Mouse (Mus musculus) heart, embryonic 11.5 days (tissue): ENCODE data around the gene Ltbp2. TPM values are rescaled to one million over a fixed set of nuclear protein-coding genes. Genes with fewer than 3 reads are reported as not detected.

ENCODE experiments used
- ATAC-seq: fragments of 200-750 bp; cut with Nextera tagmentation; replicated peaks from 2 replicates; pipeline ENCODE4 v1.8.0; 2017; ENCODE audit warnings: moderate library complexity; ENCODE audit not compliant: insufficient number of reproducible peaks, low FRiP score, low TSS enrichment
- H3K27ac ChIP-seq: fragments of 300-500 bp; sonication (generic); 2 replicates; pipeline ENCODE4 v1.5.1; 2014; ENCODE audit warnings: mild to moderate bottlenecking, low read depth, low read length
- H3K27me3 ChIP-seq: fragments of 300-500 bp; sonication (generic); 2 replicates; pipeline ENCODE4 v1.6.1; 2014; ENCODE audit warnings: mild to moderate bottlenecking, low read length, mixed read lengths; ENCODE audit not compliant: control insufficient read depth, insufficient read depth
- H3K36me3 ChIP-seq: fragments of 300-500 bp; sonication (generic); 2 replicates; pipeline ENCODE4 v1.6.1; 2014; ENCODE audit warnings: mild to moderate bottlenecking, low read length, moderate library complexity, mixed read lengths; ENCODE audit not compliant: control insufficient read depth, insufficient read depth
- H3K4me1 ChIP-seq: fragments of 300-500 bp; sonication (generic); 2 replicates; pipeline ENCODE4 v1.6.1; 2014; ENCODE audit warnings: low read length; ENCODE audit not compliant: control insufficient read depth, insufficient read depth
- H3K4me2 ChIP-seq: fragments of 300-500 bp; sonication (generic); 2 replicates; pipeline ENCODE4 v1.6.1; 2014; ENCODE audit warnings: mild to moderate bottlenecking, moderate library complexity
- H3K4me3 ChIP-seq: fragments of 300-500 bp; sonication (generic); 2 replicates; pipeline ENCODE4 v1.5.1; 2014; ENCODE audit warnings: low read depth, low read length
- H3K9ac ChIP-seq: fragments of 300-500 bp; sonication (generic); 2 replicates; pipeline ENCODE4 v1.6.1; 2014; ENCODE audit warnings: mild to moderate bottlenecking, low read depth, low read length, moderate library complexity
- H3K9me3 ChIP-seq: fragments of 300-500 bp; sonication (generic); replicated peaks from 2 replicates; pipeline ENCODE4 v1.6.1; 2016; ENCODE audit warnings: low read length; ENCODE audit not compliant: control insufficient read depth
- WGBS: fragments of 180-500 bp; shearing (Covaris S2); extraction: QIAGEN DNeasy Blood & Tissue Kit; methylation state at CpG from one replicate; pipeline ENCODE4 v1.1.7; 2014; ENCODE audit not compliant: insufficient replicate concordance; 5-methylcytosine and 5-hydroxymethylcytosine counted together
- polyA plus RNA-seq: library from polyadenylated mRNA; unstranded; fragments of >200 nt; fragmentation: Nextera tagmentation; extraction: Ambion mirVana; gene quantifications from 2 replicates; pipeline ENCODE4 v1.2.1, GENCODE M21; 2014

The Ltbp2 gene
- polyA plus RNA-seq, 1 experiment from 2014 or later = 0.37 TPM

DNA sequence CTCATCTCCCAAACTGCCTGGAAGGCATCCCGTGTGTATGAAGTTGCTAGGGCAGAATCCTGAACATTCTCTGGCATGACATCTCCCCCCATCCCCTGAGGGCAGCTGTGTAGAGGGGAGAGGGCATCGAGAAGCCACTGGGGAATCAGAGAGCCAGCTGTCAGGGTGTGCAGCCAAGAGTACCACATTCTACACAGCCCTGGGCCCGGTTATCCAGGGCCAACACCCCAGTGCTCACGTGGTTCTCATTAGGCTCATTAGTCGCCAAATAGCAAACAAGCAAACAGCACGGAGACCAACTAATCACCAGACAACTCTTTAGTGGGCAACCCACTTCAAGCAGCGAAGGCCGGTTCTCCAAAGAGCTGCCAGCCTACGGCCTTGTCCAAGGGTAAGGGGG lies 10.9 kb downstream of the Ltbp2 start:
- H3K27me3 ChIP-seq = peaks cover 6% of the 10 kb centered on the region; the same call in 1 of the 2 replicates
- H3K9ac ChIP-seq = no peak overlapping the region
- no peak overlapping the region for H3K4me3 ChIP-seq
- no peak overlapping the region for H3K27ac ChIP-seq
- ATAC-seq = no peak
- H3K4me1 ChIP-seq = no peaks in the 10 kb centered on the region
- 80% methylated on average over 9 of the region's 9 CpGs for WGBS
- H3K36me3 ChIP-seq = no peaks in the 10 kb centered on the region
- no peak overlapping the region for H3K4me2 ChIP-seq
- H3K9me3 ChIP-seq = no peaks in the 10 kb centered on the region

DNA sequence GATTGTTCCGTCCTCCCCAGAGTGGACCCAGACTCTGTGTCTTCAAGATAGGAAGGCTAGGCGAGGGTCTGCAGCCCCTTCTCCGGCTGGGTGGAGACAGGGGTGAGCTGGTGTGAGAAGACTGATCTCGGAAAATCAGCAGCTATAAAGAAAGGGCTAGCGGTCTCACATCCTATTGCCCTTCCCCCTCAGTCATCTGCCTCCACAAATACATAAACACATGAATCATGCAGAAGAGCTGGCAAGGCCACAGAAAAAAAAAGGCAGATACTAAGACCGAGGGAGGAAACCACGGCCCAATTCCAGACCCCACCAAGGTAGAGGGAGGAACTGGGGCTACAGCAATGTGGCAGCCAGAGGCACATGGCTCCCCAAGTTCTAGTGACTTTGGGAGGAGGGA lies 11.5 kb downstream of the Ltbp2 start:
- no peaks in the 10 kb centered on the region for H3K4me1 ChIP-seq
- no peak overlapping the region for H3K4me3 ChIP-seq
- no peak for ATAC-seq
- peaks cover 6% of the 10 kb centered on the region; the same call in 1 of the 2 replicates for H3K27me3 ChIP-seq
- no peak overlapping the region for H3K9ac ChIP-seq
- H3K36me3 ChIP-seq = no peaks in the 10 kb centered on the region
- 51% methylated on average over 7 of the region's 7 CpGs for WGBS
- H3K4me2 ChIP-seq = no peak overlapping the region
- H3K27ac ChIP-seq = no peak overlapping the region
- no peaks in the 10 kb centered on the region for H3K9me3 ChIP-seq

DNA sequence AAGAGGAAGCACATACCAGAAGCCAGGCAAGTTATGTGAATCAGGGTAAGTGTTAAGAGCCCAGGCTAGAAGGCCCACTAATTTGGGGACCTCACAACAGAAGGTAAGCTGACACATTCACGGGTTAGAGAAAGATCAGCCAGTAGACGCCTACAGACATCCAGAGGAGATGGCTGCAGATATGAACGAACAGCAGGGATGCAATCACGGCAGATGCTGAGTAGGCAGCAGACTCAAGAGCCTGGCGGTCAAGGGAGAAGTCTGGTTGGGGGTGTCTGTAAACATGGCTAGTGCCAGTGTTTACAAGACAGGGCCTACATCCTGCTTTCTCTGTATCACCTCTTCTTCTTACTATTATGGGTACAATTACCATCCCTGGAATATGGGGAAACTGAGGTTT lies 13.1 kb downstream of the Ltbp2 start:
- Histone ChIP-seq H3K27ac (no peak overlapping the region), H3K36me3 (no peaks in the 10 kb centered on the region), H3K9ac (no peak overlapping the region), H3K9me3 (no peaks in the 10 kb centered on the region), H3K4me3 (no peak overlapping the region), H3K27me3 (peaks cover 6% of the 10 kb centered on the region; the same call in 1 of the 2 replicates), H3K4me1 (no peaks in the 10 kb centered on the region), H3K4me2 (no peak overlapping the region)
- 82% methylated on average over 5 of the region's 5 CpGs for WGBS
- no peak for ATAC-seq

DNA sequence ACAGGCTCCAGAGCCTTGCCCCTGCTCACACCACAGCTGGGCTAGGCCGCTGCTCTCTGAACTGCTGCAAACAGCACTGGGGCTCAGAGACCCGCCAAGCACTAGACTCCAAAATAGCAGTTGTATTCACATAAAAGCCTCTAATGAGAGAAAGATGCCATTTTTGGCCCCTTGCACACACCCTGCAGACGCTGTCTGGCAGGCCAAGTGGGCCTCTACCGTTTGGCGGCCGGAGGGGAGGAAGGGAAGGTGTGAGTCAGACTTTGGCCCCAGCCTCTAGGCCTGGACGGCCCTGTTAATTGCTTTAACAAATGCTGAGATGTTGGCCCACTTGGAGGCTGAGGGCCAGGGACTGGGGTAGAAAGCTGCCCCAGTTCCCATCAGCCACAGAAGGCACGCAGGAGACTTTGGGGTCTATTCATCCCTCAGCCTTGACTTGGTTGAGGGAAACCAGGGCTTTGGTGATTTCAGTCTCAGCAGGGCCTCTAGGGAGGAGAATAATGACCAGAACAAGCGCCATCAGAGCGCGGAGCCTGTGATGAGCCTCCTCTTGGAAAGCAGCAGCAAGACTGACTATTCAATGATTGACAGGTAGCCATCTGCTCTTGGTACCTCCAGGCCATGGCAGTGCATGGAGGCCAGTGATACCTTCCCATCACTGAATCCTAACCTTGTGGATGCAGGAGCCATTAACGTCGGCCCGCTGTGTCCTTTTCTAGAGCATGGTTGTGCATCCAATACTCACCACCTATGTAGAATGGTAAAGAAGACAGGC lies 14.0 kb downstream of the Ltbp2 start:
- Histone ChIP-seq H3K36me3 (no peaks in the 10 kb centered on the region), H3K27me3 (peaks cover 3% of the 10 kb centered on the region; the same call in 1 of the 2 replicates), H3K9me3 (no peaks in the 10 kb centered on the region), H3K4me1 (no peaks in the 10 kb centered on the region), H3K4me3 (no peak overlapping the region), H3K9ac (no peak overlapping the region), H3K27ac (no peak overlapping the region), H3K4me2 (no peak overlapping the region)
- WGBS = 79% methylated on average over 14 of the region's 14 CpGs
- ATAC-seq = no peak

DNA sequence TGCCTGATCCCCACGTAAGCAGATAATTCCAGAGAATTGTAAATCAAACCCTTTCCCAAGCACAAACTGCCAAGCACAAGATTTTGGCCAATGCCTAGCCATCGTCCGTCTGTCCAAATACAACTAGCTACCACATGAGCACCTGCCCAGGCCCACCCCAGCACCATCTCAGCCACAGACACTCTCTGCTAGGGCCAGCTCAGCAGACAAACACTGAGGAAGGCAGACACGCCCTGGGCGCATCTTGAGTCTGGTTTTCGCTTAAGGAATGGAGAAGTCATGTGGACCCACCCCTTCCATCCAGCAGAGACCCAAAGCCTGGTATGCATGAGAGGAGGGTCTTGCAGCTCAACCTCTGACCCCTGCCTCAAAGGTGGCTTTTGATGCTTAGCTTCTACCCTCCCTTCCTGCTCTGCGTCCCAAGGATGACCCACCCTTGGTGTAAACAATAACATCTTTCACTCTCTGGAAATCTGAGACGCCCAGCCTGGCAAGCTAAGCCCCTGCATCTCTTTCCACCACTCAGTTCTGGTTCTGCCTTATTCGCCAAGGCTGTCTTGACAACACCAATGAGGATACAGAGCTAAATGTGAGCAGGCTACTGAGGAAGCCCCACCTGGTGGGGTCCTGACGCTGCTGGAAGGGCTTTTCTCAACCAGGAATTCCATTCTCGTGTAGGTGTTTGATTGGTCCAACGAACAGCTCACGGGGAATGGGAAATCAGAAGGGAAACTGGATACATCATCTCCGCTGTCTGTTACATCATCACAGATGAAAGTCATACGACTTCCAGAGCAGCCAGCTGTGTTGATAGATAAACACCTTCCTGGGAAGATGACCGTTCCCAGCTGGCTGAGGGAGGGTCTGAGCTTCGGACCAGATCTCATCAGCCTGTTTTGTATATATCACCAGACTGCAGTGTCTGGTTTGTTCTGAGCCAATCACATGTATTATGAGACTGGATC lies 17.9 kb downstream of the Ltbp2 start:
- no peak for ATAC-seq
- no peaks in the 10 kb centered on the region for H3K4me1 ChIP-seq
- H3K27ac ChIP-seq = no peak overlapping the region
- H3K36me3 ChIP-seq = no peaks in the 10 kb centered on the region
- no peak overlapping the region for H3K4me3 ChIP-seq
- H3K4me2 ChIP-seq = no peak overlapping the region
- WGBS = 47% methylated on average over 17 of the region's 17 CpGs
- no peaks in the 10 kb centered on the region for H3K9me3 ChIP-seq
- no peaks in the 10 kb centered on the region for H3K27me3 ChIP-seq
- H3K9ac ChIP-seq = no peak overlapping the region

- WGBS = 63% methylated on average over 4 of the region's 4 CpGs
- H3K4me3 ChIP-seq = no peak overlapping the region
- H3K9me3 ChIP-seq = no peaks in the 10 kb centered on the region
- no peaks in the 10 kb centered on the region for H3K36me3 ChIP-seq
- H3K4me2 ChIP-seq = no peak overlapping the region
- no peak overlapping the region for H3K27ac ChIP-seq
- no peaks in the 10 kb centered on the region for H3K27me3 ChIP-seq
- no peak for ATAC-seq
- no peak overlapping the region for H3K9ac ChIP-seq
- no peaks in the 10 kb centered on the region for H3K4me1 ChIP-seq
Observed at GRCm38 (mm10) chr12:84857706-84858105, 18.6 kb downstream of the Ltbp2 start.

GRCm38 (mm10) chr12:84856532-84856931 lies 19.8 kb downstream of the Ltbp2 start:
- Histone ChIP-seq H3K4me2 (no peak overlapping the region), H3K9ac (no peak overlapping the region), H3K27ac (no peak overlapping the region), H3K4me1 (peaks cover 3% of the 10 kb centered on the region), H3K9me3 (no peaks in the 10 kb centered on the region), H3K36me3 (no peaks in the 10 kb centered on the region), H3K4me3 (no peak overlapping the region), H3K27me3 (no peaks in the 10 kb centered on the region)
- 76% methylated on average over 8 of the region's 8 CpGs for WGBS
- ATAC-seq = no peak

- 0 out of 2 replicates have a peak, but pooled peaks have one; percentile 15 for ATAC-seq
- Histone ChIP-seq H3K4me3 (no peak overlapping the region), H3K9me3 (no peaks in the 10 kb centered on the region), H3K36me3 (no peaks in the 10 kb centered on the region), H3K4me1 (peaks cover 7% of the 10 kb centered on the region), H3K27ac (no peak overlapping the region), H3K27me3 (peaks cover 3% of the 10 kb centered on the region; the same call in 1 of the 2 replicates), H3K4me2 (no peak overlapping the region), H3K9ac (no peak overlapping the region)
- WGBS = 88% methylated on average over 4 of the region's 4 CpGs
Observed at GRCm38 (mm10) chr12:84855084-84855625, 21.2 kb downstream of the Ltbp2 start.
